Mouse (Mus musculus) layer of hippocampus, adult 9-10 months (tissue): ENCODE data around the gene Cpa1.

Experiments
- DNase-seq: peaks from one replicate; pipeline ENCODE4 v3.0.0; 2022; ENCODE audit warnings: low spot score

The Cpa1 gene

DNA sequence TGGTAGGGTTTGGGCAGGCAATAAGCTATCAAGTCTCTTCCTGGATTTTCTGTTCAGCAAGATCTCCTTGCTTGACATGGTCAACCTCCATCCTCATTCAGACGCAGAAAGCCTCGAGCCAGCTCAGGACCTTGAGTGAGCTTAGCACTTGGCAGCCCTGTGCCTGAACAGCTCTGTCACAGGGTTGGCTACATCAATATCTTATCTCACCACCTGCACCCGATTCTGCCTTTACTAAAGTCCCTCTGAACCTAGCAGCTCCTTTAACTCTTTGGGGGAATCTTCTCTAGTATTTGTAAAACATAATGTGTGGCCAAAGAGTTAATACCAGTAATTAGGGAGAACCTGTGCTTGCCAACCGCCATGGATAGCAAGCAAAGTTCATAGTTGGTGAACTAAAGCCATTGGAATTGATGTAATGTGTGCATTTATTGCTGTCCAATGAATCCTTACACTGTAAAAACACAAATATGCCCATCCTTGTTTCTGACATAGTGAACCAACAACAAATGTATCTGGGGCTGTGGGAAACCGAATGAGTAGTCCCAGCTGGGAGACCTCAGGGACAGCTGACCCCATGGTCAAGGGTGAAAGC, at the start of gene Cpa1:
Gene Cpa1, plus strand, starts transcription at position 545 of the 595 bp plus-strand sequence.
- no peak for DNase-seq

DNA sequence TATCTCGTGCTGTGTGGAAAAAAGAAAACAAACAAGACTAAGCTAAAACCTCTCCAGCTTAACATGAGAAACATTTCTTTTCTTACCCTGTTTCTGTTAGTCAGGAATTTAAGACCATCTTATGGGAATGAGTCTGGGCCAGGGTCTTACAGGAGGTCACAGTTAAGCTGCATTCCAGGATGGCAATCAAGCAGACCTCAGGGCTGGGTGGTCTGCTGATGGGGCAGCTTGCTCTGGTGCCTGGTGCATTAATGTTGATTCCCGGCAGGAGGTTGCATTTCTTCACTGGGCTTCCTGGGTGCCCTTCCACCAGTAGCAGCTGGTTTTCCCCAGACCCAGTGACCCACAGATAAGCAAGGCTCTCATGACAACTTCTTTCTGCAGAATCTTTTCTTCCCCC, 49.2 kb upstream of the Cpa1 start:
- DNase-seq: no peak

DNA sequence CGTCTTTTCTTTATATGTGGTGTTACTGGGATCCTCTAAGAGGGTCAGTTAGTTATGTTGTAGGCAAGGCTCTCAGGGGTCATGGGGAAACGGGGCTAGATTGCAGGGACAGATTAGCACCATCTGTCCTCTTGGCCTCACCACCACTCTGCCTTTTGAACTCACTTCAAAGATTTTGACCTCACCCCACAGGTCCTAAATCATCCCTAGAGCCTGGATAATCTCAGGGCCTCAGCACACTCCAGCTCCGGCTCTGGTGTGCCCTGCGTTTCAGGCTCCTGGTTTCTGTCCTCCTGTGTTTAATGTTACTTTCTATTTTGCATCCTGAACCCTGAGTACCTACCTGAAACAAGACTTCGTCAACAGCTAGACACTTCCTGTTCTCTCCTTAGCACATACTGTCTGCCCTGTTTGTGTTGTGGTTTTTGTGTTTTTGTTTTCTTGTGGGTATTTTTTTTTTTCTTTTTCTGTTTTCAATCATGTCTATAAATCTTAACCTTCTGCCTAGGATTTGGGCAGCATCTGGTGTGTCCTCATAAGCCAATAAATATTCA, 47.1 kb upstream of the Cpa1 start:
- DNase-seq: no peak

DNA sequence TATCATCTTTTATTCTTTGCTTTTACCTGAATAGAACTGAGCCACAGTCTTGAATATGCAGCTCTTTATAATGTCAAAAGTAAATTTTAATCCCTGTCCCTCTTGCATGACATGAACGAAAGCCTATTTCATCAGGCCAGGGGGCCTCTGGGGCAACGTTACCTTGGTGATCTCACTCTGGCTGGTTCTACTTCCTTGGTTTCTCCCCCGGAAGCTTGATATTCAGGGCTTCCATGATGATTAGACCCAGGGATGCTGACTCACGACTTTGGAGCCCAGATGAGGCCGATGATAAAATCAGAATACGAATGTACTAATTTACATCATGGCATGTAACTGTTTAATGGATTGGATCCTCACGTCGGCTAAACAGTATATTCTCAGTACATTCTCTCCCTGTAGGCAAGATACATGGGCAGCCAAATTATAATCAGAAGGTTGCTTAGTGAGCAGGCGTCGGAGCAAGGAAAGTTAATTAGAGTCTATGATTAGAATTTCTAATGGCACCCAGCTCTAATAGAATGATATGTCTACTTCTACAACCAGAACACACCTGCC, 46.5 kb upstream of the Cpa1 start:
- no peak for DNase-seq

DNA sequence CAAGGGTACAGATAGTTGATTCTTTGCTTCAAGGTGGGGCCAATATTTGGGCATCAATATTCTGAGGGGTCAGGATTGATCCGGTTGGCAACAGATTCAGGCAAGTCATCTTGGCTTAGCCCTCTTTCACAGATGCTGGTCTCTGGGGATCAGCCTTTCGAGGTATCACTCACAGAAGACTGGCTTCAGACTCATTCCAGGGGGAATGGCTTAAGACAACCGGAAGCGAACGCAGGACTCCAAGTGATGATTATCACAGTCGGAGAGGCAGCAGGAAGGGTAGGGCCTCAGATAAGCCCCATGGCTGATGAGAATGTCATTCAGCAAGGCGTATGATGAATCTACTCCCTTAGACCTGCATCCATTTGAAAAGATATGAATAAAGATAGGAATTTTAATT, 44.7 kb upstream of the Cpa1 start:
- DNase-seq: no peak

DNA sequence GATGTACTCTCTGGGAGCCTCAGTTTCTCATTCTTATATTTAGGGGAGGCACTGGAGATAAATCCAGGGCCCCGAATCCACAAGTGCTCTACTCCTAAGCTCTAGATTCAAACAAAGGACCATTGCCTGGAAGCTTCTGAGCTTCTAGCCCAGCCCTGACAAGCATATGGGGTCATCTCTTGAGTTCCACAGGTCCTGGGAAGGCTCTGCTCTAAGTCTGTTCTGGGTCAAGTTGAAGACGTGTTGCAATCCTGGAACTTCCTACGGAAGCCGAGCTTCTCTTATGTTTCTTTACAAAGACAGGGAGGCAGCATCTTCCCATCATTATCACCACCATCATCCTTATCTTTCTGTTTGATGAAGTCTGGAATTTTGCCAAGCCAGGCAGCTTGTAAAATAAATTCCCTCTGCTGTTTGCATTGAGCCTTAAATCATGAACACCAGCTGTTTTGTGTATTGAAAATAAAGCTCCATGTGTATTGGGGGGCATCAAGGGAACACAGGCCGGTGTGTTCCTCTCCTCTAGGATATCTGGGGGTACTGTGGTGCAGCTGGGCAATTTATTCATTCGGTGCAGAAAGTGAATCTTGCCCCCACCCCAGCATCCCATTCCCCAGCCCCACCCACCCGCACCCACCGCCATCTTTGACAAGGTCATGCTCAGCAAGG, 42.7 kb upstream of the Cpa1 start:
- DNase-seq: no peak

DNA sequence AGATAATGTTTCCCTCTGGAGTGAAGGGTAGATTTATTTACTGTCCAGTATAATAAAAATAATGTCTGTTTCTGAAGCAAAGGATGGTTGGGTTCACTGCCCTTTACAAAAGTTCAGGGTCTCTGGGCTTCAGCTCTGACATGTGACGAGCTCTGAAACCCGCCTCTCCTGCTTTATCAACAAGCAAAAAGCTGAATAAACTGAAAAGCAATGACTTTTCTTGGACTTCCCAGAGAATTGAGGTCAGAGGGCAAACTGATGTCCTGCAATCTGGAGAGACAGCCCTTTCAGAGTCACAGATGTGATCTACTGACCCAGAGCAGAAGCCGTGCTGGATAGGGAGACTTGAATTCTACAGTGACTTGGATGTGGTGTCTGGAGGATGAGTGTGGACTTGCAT, 39.0 kb upstream of the Cpa1 start:
- DNase-seq: no peak

DNA sequence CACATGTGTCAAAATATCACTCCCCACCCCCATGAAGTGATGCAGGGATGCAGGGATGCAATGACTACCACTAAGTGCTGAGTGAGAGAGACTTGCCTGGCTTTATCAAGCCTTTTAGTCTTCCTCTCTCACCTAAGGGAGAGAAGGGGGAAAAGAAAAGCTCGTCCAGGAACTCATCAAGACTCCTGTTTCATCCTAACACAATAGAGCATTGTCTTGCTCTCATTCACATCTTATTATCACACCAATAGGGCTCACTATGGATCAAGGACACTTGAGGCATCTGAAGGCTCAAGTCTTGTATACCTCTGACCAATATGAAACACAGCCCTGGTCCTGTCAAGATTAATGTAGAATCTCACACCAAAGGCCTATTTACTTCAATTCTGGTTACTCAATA, 38.0 kb upstream of the Cpa1 start:
- DNase-seq: no peak

DNA sequence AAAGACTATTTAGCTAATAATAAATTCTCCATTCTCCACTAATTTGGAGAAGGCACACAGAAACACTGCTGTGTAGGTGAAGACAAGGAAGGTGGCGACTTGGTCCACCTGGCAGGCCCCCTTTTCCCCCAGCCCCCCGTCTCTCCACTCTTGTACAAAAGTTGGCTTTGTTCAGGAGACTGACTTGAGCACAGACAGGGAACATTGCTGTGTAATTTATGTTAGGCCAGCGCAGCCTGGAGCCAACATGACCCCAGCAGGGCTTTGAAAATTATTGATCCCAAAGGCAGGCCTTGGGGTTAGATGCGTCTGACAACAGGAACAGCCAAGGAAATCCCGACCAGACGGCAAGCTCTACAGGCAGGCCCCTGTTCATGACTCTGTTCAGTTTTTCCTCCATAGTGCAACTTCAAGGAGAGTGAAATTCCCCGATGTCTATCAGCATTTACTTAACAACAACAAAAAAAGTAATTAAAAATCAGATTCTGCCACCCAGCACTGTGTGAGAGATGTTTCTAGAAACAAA, 34.6 kb upstream of the Cpa1 start:
- no peak for DNase-seq

DNA sequence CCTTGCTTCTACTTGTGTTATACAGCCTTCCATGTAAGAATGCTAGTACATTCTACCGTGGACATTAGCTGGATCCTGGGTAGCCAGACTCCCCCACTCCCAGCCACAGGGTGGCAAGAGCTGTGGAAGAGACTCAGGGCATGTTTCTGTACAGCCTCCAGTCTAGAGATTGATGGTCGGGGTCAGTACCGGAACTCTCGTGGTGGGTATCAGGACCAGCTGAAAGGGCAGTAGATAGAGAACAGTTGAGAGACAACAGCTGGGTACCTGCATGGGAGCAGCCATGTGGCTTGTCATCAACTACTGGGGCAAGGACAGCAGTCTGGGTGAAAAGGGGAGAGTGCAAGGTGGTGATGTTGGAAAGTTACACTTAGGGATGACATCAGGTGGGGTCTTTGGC, 33.9 kb upstream of the Cpa1 start:
- DNase-seq: no peak

DNA sequence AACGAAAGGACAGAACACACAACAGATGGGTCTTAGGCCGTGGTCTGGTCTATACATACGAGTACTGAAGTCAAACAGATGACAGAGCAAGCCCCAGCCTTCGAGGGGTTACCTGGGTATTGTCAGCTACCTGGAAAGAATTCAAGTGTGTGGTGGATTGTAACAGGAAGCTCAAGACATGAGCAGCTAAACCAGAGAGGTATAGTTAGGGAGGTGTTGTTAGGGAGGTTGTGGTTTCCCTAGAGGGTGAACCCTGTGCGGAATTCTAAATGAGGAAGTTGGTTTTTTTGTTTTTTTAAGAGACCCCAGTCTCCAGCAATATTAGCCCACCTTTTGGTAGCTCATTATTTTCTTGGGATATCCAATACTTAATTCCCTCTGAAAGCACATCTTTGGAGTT, 33.3 kb upstream of the Cpa1 start:
- DNase-seq: no peak

DNA sequence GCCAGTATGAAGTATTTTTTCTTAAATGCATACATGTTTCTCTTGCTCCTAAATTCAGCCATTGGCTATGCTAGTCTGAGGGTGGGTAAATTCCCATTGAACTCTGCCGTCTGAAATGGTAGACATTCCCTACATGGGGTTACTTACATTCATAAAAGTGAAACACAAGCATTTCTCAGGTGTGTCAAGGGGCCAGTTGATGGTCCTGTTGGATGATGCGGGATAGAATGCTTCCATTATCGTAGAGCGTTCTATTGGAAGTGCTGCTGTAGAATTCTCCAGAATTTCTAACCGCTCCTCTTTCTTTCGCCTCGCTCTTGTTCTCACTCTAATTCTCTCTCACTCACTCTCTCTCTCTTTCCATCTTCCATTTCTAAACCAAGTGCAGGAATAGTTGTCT, 28.3 kb upstream of the Cpa1 start, which contains the start of gene Cpa5:
Gene Cpa5, plus strand, starts transcription at position 301 of the 400 bp plus-strand sequence.
- no peak for DNase-seq

DNA sequence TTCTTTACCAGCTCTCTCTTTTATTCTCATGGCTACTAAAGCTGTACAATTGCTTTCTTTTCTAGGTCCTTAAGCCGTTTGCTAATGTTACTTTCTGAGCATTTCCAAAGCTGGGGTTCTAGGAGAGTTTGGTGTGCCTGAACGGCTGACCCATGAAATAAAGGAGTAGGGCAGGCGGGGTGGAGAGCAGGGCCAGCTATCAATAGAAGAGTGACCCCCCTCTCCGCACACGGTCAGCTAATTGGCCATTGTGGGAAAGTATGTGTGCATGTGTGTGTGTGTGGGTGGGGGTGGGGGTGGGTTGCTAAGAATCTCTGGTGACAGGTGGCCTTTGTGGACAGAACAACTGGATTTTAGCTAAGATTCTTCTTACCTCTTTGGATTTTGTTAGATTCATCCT, 27.8 kb upstream of the Cpa1 start:
- DNase-seq: no peak

DNA sequence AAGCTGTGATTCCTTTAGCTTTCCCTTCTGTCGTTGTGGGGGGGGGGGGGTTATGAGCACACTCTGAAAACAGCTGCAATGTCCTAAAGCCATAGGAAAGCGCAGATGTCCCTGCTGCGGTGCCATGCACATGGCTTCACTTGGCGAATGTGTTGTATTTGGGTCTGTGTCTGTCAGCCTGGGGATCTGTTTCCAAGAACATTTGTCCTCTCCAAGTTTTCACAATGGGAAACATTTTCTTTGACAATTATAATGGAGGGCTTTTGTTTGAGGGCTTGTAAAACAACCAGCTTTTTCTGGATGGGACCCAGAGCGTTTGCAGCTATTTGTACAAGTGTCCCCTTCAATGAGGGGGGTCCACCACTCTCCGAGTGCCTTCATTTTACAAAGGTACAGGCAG, 24.8 kb upstream of the Cpa1 start:
- DNase-seq: no peak

DNA sequence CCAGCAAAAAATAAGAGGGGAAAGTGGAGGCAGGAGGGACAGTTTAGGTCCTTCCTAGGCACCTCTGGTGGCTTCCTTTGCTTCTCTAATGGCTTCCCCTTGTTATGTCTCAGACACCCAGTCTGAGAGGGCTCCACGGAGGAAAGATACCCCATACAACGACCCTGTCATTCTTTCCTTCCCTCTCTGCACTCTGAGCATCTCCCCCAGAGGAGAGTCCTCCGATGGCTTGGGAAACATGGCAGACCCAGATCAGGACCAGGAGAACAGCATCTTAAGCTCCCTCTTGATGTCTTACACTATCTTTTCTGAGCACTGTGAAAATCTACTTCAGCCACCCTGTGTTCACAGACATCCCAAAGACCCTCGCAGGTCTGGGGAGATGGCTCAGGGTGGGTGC, 23.3 kb upstream of the Cpa1 start:
- no peak for DNase-seq

DNA sequence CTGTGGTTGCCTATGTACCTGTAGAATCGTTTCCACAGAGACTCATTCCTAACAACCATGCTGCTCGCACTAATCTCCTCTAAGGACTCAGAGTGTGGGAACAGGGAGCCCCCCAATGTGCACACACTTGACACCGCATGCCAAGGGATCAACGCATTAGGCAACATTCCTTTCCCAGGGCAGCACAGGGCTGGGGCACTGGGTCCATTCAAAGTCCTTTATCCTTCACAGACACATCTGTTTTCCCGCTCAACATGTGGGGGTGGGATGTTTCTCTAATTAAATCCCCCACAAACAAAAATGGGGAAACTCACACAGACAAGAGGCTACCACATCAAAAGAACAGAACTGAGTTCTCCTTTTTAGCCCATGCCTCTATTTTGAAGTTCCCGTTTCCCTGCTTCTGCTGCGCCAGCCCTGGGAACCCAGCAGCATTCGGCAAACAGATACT, 22.5 kb upstream of the Cpa1 start:
- no peak for DNase-seq

DNA sequence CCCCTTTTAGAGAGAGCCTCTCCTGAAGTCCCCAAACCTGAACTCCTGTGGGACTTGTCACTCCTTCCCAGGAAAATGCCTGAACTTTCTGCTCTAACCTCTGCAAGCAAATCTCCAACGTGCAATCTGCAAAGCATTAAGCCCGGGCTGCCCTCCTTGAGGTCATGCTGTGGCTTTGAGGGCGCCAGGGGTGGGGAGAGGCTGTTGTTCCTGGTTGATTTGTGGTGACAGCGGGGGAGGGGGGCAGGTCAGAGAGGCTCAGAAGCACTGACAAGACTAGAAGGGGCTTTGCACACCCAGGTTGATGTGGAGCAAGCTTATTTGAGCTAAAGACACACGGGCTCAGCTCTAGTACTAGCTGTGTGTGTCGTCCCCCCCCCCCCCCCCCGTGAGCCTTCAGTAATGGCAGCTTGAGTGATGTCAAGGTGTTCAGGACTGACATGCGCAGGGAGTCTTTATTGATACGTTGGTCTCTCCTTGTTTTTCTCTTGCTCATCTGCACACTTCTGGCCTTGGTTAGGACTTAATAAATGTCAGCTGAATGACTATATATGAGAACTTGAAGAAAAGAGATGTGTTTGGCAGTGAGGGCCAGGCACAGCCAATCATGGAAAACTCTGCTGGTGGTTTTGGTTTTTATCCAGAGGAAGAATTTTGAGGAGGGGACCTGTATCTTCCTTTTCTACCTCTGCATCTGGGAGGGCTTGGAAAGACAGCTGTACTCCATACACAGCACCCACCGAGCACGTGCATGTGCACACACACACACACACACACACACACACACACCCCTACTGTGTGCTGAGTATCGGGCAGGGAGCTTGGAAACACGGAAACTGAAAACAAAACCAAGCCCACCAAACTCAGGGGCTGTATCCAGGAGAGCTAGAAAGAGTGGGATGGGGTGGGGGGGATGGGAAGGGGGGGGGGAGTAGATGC, 21.7 kb upstream of the Cpa1 start:
- no peak for DNase-seq

DNA sequence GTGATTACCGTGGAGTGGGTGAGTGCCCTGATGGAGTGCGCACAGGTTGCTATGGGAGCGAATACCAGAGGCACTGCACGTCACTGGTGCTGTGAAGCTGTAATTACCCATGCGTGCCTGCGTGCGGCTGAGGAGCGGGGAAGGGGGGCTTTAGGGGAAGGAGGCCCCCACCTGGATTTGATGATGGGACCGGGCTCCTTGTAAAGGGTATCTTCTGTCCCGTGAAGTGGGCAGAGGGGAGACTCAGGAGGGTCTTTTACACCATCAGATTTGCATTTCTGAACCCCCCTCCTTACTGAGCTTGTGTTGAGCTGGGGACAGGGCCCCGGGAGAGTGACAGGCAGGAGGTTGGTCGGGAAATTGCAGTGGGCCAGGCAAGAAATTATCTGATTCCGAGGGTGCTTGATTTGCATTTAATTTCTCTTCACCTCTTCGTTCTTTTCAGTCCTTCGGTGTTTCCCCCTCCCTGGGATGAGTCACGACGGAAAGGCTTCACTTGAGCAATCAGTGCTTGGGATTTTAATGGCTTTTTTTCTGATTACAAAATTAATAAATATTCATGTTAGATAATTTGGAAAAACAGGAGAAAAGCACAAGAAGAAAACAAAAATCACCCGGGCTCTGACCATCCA, 20.9 kb upstream of the Cpa1 start:
- peak; percentile 24 for DNase-seq

DNA sequence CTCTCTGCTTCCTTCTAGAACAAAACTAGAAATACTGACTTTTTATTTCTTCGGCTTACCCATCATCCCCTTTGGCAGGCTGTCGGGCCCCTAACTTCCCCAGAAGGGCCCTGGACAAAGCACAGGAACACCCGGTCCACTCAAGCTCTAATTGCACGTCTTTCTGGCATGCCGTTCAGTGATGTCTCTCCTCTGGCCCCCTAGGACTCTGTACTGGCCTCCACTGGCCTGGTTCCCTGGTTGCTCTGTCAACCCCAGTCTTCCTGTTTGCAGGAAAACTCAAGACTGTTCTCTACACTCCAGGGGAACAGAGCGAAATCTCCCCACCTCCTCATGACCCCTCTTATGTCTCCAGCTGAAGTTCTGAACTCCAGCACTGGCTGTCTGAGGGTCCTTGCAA, 20.3 kb upstream of the Cpa1 start:
- DNase-seq: no peak

DNA sequence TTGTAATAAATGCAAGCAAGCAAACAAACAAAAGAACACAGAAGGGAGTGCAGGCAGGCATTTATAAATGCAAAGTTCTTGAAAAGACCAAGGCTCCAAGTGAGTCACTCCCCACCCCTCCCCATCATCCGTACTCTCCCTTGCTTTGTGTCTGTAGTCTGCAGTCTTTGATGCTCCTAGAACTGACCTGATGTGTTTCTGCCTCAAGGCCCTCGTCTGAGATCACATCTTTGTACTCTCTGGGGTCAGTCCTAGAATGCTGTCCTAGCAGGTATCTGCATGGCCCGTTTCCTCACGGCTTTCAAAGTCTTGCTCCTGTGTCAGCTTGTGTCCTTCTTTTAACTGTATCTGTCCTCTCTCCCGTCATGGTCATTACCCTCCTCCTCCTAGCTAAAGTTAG, 19.4 kb upstream of the Cpa1 start:
- DNase-seq: no peak

DNA sequence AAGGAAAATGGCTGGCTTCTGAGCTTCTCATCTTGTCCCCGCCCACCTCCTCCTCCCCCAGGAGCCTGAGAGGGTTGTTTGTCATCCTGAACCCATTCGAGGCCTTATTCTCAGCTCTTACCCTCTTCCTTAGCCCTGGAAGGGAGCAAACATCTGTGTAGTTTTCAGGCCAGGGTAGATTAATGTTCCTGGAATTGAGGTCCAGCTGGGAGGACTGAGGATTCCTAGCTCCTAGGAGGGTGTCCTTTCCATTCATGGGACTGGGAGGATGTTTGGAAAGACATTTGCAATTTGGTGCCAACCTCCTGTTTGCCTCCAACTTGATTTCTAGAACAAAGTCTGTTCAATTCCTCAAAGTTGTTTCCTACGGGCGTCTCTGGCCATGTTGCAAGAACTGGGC, 18.4 kb upstream of the Cpa1 start:
- no peak for DNase-seq

DNA sequence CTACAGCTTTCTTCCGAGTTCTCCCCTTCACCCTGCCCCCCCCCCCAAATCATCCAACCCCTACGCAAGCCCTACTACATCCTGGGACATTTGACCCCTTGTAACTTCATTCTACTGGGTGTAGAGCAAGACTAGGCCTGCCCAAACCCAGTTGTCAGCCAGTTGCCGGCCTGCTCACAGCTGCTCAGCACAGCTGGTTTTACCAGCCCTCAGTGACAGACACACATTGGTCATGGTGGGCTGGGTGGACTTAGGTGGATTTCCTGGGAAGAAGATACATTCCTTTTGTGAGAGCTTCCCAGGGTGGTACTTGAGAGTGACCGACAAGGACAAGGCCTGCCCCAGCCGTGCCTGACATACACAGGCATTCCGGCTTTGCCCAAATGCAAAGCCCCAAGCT, 18.0 kb upstream of the Cpa1 start:
- no peak for DNase-seq
